Mouse (Mus musculus): ENCODE measurements around the gene Pml.

Pml gene

GRCm38 (mm10) chr9:58203516-58204447 is 45.8 kb downstream of the Pml start, which contains the start of the genes Islr and Islr2:
Gene Islr (minus strand): TSS chr9:58204306.
Gene Islr2 (minus strand): TSS chr9:58204319.
- DNase-seq (ENCODE audit: extremely low read depth, insufficient read length, low spot score) = no peak

GRCm38 (mm10) chr9:58202676-58203453 is 46.7 kb downstream of the Pml start:
- no peak for DNase-seq (ENCODE audit: extremely low read depth, insufficient read length, low spot score)

GRCm38 (mm10) chr9:58201861-58202549 is 47.6 kb downstream of the Pml start:
- DNase-seq (ENCODE audit: extremely low read depth, insufficient read length, low spot score) = no peak

- no peak for DNase-seq (ENCODE audit: extremely low read depth, insufficient read length, low spot score)
Observed at GRCm38 (mm10) chr9:58201091-58201842, 48.3 kb downstream of the Pml start.

GRCm38 (mm10) chr9:58200270-58201090 is 49.1 kb downstream of the Pml start:
- no peak for DNase-seq (ENCODE audit: extremely low read depth, insufficient read length, low spot score)

- no peak for DNase-seq (ENCODE audit: extremely low read depth, insufficient read length, low spot score)
Observed at GRCm38 (mm10) chr9:58199381-58200269, 50.0 kb downstream of the Pml start.

GRCm38 (mm10) chr9:58198801-58199371 is 50.7 kb downstream of the Pml start:
- DNase-seq (ENCODE audit: extremely low read depth, insufficient read length, low spot score) = no peak

GRCm38 (mm10) chr9:58197781-58198701 is 51.5 kb downstream of the Pml start:
- DNase-seq (ENCODE audit: extremely low read depth, insufficient read length, low spot score) = no peak

GRCm38 (mm10) chr9:58196610-58197567 is 52.7 kb downstream of the Pml start:
- DNase-seq (ENCODE audit: extremely low read depth, insufficient read length, low spot score) = no peak

- DNase-seq (ENCODE audit: extremely low read depth, insufficient read length, low spot score) = no peak
Observed at GRCm38 (mm10) chr9:58196141-58196540, 53.4 kb downstream of the Pml start.

- no peak for DNase-seq (ENCODE audit: extremely low read depth, insufficient read length, low spot score)
Observed at GRCm38 (mm10) chr9:58195671-58196070, 53.9 kb downstream of the Pml start.

GRCm38 (mm10) chr9:58194222-58194621 is 55.4 kb downstream of the Pml start:
- DNase-seq (ENCODE audit: extremely low read depth, insufficient read length, low spot score) = no peak

GRCm38 (mm10) chr9:58184456-58184855 is 65.1 kb downstream of the Pml start:
- DNase-seq (ENCODE audit: extremely low read depth, insufficient read length, low spot score) = no peak

- no peak for DNase-seq (ENCODE audit: extremely low read depth, insufficient read length, low spot score)
Observed at GRCm38 (mm10) chr9:58179390-58179789, 70.2 kb downstream of the Pml start.

GRCm38 (mm10) chr9:58177165-58177564 is 72.4 kb downstream of the Pml start:
- DNase-seq (ENCODE audit: extremely low read depth, insufficient read length, low spot score) = no peak

Data from 3134 (cell line).